Mouse (Mus musculus): Measurements from ENCODE around the gene Ptchd1.

The Ptchd1 gene

GRCm38 (mm10) chrX:155623701-155624281, at the start of gene Ptchd1:
Ptchd1 (minus strand) TSS chrX:155623814.
- peak; percentile 86 for DNase-seq

GRCm38 (mm10) chrX:155657971-155658370, 34.4 kb upstream of the Ptchd1 start:
- no peak for DNase-seq

- DNase-seq = no peak
Observed at GRCm38 (mm10) chrX:155645975-155646374, 22.4 kb upstream of the Ptchd1 start.

- DNase-seq = no peak
Observed at GRCm38 (mm10) chrX:155643975-155644374, 20.4 kb upstream of the Ptchd1 start.

- DNase-seq = no peak
Observed at GRCm38 (mm10) chrX:155625671-155626196, 2.1 kb upstream of the Ptchd1 start.

GRCm38 (mm10) chrX:155624895-155625294, 1.3 kb upstream of the Ptchd1 start:
- no peak for DNase-seq

GRCm38 (mm10) chrX:155624341-155624841, 777 bp upstream of the Ptchd1 start, which contains the start of gene Gm15155:
Gm15155 (plus strand) TSS chrX:155624741.
- DNase-seq = no peak

GRCm38 (mm10) chrX:155622961-155623599, 534 bp downstream of the Ptchd1 start:
- no peak for DNase-seq

- DNase-seq = no peak
Observed at GRCm38 (mm10) chrX:155622527-155622926, 1.1 kb downstream of the Ptchd1 start.

GRCm38 (mm10) chrX:155601196-155601595, 22.4 kb downstream of the Ptchd1 start:
- DNase-seq = no peak

- DNase-seq = no peak
Observed at GRCm38 (mm10) chrX:155596390-155596789, 27.2 kb downstream of the Ptchd1 start.

GRCm38 (mm10) chrX:155594685-155595084, 28.9 kb downstream of the Ptchd1 start:
- no peak for DNase-seq

GRCm38 (mm10) chrX:155592467-155592866, 31.1 kb downstream of the Ptchd1 start:
- no peak for DNase-seq

- DNase-seq = no peak
Observed at GRCm38 (mm10) chrX:155591490-155591889, 32.1 kb downstream of the Ptchd1 start.

- DNase-seq = no peak
Observed at GRCm38 (mm10) chrX:155584586-155584985, 39.0 kb downstream of the Ptchd1 start.

- no peak for DNase-seq
Observed at GRCm38 (mm10) chrX:155579791-155580190, 43.8 kb downstream of the Ptchd1 start.

GRCm38 (mm10) chrX:155572396-155572795, 51.2 kb downstream of the Ptchd1 start:
- no peak for DNase-seq

GRCm38 (mm10) chrX:155543780-155544179, 79.8 kb downstream of the Ptchd1 start:
- no peak for DNase-seq

Data from heart, adult 11 months (tissue).